Mouse (Mus musculus) CH12.LX (cell line): Measurements from ENCODE around the gene Olfr877.

Source experiments
- CHD1 ChIP-seq: IDR thresholded peaks from 2 replicates; pipeline ENCODE4 v1.6.1; 2012; ENCODE audit warnings: low read depth, low read length, improper control_type of control experiment, inconsistent platforms
- CTCF ChIP-seq, 2 experiments: IDR thresholded peaks in 1 of 2; conservative IDR thresholded peaks in 1 of 2; 2 replicates each; pipeline ENCODE4 v1.5.1; 2011 to 2012; ENCODE audit warnings: low read depth in 2 of 2, low read length in 2 of 2, improper control_type of control experiment in 1 of 2, inconsistent platforms in 1 of 2, mild to moderate bottlenecking in 1 of 2, moderate library complexity in 1 of 2
- JUND ChIP-seq: conservative IDR thresholded peaks from 2 replicates; pipeline ENCODE4 v1.6.1; 2011; ENCODE audit warnings: low read depth, low read length, improper control_type of control experiment
- MAFK ChIP-seq: IDR thresholded peaks from 2 replicates; pipeline ENCODE4 v1.6.1; 2011; ENCODE audit warnings: low read length, improper control_type of control experiment; ENCODE audit not compliant: insufficient replicate concordance
- ZMIZ1 ChIP-seq: IDR thresholded peaks from 2 replicates; pipeline ENCODE4 v1.6.1; 2012; ENCODE audit warnings: low read depth, mild to moderate bottlenecking, inconsistent platforms, low read length, improper control_type of control experiment

DNA sequence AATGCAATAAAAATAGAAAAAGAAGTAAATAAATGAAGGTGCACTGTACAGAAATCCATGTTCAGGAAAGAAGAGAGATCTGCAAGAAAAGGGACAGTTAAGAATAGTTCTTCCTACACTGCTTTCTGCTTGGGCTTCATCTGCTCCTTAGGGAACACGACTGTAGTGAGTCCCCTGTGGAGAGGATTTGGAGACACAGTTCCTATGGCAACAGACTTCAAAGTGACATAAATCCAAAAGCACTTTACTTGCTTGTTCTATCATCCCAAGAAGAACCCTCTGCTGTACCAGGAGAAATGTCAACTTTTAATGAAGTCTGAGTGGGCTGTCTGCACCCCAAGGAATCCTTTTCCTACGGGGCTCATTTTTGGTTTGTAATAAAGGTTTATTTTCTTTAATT is 36.9 kb downstream of the Olfr877 start:
- no peak for TF ChIP-seq JUND
- no peak for TF ChIP-seq CHD1
- no peak for TF ChIP-seq MAFK
- TF ChIP-seq ZMIZ1, result no peak
- TF ChIP-seq CTCF (conservative IDR thresholded peaks at IDR 0.05 in 1 of 2, IDR thresholded peaks at IDR 0.05 in 1 of 2; ENCODE audit: low read depth in 2 of 2, low read length in 2 of 2), result no peak
